Mouse (Mus musculus) heart, adult 9 months (tissue): Measurements from ENCODE around the gene Fastk.

Experiments used
- DNase-seq, 2 experiments: peaks; one replicate each; pipeline ENCODE4 v3.0.0; 2022; ENCODE audit warnings: low spot score in 2 of 2

Gene Fastk

GRCm38 (mm10) chr5:24444746-24445427 lies at the start of gene Fastk:
Fastk (minus strand) TSS chr5:24445287.
- peak; percentile 93 to 94 for DNase-seq

GRCm38 (mm10) chr5:24492546-24493285 lies 47.6 kb upstream of the Fastk start:
- DNase-seq: no peak

GRCm38 (mm10) chr5:24490413-24490920 lies 45.4 kb upstream of the Fastk start:
- DNase-seq: no peak

- no peak for DNase-seq
Measured at GRCm38 (mm10) chr5:24486738-24487137, 41.7 kb upstream of the Fastk start.

- peak; percentile 75 to 86 for DNase-seq
Measured at GRCm38 (mm10) chr5:24486097-24486496, 41.0 kb upstream of the Fastk start.

GRCm38 (mm10) chr5:24484963-24485362 lies 39.9 kb upstream of the Fastk start:
- DNase-seq: no peak

- peak in 1 of 2 experiments; percentile 24 for DNase-seq
Measured at GRCm38 (mm10) chr5:24483326-24483725, 38.2 kb upstream of the Fastk start.

- no peak for DNase-seq
Measured at GRCm38 (mm10) chr5:24482247-24483079, 37.4 kb upstream of the Fastk start.

- peak in 1 of 2 experiments; percentile 24 for DNase-seq
Measured at GRCm38 (mm10) chr5:24481647-24482046, 36.6 kb upstream of the Fastk start.

GRCm38 (mm10) chr5:24477909-24478308 lies 32.8 kb upstream of the Fastk start:
- no peak for DNase-seq

- DNase-seq: peak in 1 of 2 experiments; percentile 9
Measured at GRCm38 (mm10) chr5:24475476-24476241, 30.6 kb upstream of the Fastk start.

- DNase-seq: no peak
Measured at GRCm38 (mm10) chr5:24474723-24475261, 29.7 kb upstream of the Fastk start.

- no peak for DNase-seq
Measured at GRCm38 (mm10) chr5:24474025-24474722, 29.1 kb upstream of the Fastk start.

- no peak for DNase-seq
Measured at GRCm38 (mm10) chr5:24472884-24473619, 28.0 kb upstream of the Fastk start.

GRCm38 (mm10) chr5:24470600-24470999 lies 25.5 kb upstream of the Fastk start:
- peak in 1 of 2 experiments; percentile 65 for DNase-seq

GRCm38 (mm10) chr5:24466762-24467161 lies 21.7 kb upstream of the Fastk start:
- DNase-seq: no peak

GRCm38 (mm10) chr5:24455613-24456012 lies 10.5 kb upstream of the Fastk start:
- DNase-seq: no peak

- DNase-seq: no peak
Measured at GRCm38 (mm10) chr5:24455076-24455475, 10.0 kb upstream of the Fastk start.

- peak in 1 of 2 experiments; percentile 31 for DNase-seq
Measured at GRCm38 (mm10) chr5:24453985-24454303, 8.9 kb upstream of the Fastk start.
